Mouse (Mus musculus): ENCODE results near the gene Ppm1d. TPM values are rescaled to one million over a fixed set of nuclear protein-coding genes. Genes with fewer than 3 reads are reported as not detected.
A peak's percentile ranks its signal among the peaks of the same experiment; 100 is the strongest.

Gene Ppm1d
- total RNA-seq, 1 experiment from 2014 or later = 16.5 TPM

DNA sequence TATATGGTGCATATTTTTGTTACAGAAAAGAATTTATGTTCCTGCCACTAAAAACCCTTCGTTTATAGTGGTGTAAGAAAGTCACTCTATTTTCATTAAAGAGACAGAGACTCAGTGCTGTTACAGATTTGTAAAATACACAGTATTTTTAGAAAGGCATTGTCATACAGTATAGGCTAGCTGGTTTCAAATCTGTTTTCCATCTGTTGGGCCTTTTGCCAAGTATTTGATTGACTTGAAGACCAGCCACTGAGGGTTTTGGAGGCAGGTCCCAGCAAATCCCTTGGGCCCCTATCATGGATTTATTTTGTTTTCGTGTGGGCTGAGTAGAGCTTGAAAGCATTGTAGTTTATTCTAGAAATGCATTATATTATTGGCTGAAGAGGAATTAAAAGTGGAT is 1.8 kb downstream of the Ppm1d start:
- ATAC-seq (replicated peaks in 1 of 2; ENCODE audit: insufficient read depth in 1 of 2, low FRiP score in 2 of 2, low TSS enrichment in 1 of 2, low read depth in 1 of 2, poor library complexity in 2 of 2, severe bottlenecking in 2 of 2) = no peak

DNA sequence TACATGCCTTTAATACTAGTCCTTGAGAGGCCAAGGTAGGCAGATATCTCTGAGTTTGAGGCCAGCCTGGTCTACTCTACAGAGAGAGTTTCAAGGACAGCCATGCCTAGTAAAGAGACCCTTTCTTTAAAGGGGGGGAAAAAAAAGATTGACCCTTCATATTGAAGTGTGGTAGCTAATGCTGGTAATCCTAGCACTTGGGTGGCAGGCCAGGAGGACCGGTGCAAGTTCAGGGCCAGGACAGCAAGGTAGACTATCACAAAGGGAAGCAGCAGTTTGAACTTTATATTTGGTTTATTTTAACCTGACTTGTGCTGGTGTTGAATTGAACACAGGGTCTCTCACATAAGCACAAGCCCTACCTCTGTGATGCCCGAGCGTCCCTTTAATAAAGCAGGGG is 2.3 kb downstream of the Ppm1d start:
- ATAC-seq (replicated peaks in 1 of 2; ENCODE audit: insufficient read depth in 1 of 2, low FRiP score in 2 of 2, low TSS enrichment in 1 of 2, low read depth in 1 of 2, poor library complexity in 2 of 2, severe bottlenecking in 2 of 2) = no peak

DNA sequence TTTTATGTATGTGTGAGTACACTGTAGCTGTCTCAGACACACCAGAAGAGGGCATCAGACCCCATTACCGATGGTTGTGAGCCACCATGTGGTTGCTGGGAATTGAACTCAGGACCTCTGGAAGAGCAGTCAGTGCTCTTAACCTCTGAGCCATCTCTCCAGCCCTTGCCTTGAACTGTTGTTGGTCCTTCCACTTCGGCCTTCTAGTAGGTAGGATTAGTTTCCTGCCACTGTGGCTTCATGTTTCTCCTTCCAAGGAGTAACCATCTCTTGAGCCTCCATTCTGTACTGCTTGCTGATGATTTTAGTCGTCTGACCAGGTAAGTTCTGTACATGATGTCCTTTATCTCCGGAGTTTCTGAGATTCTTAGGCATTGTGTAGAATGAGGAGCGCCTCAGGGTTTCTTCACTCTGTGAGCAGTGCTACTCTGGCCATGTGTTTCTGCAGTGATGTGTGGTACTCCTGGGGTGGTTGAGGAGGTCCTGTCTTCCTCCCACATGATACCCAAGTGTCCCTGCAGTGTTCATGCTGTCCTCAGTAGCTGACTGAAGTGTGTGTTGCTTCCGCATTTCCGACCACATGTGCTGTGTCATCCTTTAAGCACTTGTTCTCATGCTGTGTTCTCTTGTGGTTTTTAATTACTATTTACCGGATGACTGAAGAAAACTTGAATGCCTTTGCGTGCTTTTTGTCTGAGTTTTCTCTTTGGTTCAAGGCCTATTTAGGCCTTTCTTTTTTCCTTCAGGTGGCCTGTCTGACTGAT is 12.7 kb downstream of the Ppm1d start:
- ATAC-seq (replicated peaks in 1 of 2; ENCODE audit: insufficient read depth in 1 of 2, low FRiP score in 2 of 2, low TSS enrichment in 1 of 2, low read depth in 1 of 2, poor library complexity in 2 of 2, severe bottlenecking in 2 of 2) = peak; percentile 97

DNA sequence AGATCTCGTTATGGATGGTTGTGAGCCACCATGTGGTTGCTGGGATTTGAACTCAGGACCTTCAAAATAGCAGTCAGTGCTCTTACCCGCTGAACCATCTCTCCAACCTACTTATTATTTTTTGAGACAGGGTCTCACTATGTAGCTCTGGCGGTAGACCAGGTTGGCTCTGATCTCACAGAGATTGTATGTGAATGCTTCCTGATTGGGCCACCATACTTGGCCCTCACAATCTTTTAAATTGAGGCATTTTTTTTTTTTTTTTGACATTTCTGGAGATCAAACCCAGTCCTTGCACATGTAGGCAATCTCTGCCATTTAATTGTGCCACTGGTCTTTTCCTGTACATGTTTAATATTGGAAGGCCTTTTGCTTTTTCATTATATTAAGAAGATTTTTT is 17.7 kb downstream of the Ppm1d start:
- no peak for ATAC-seq (replicated peaks in 1 of 2; ENCODE audit: insufficient read depth in 1 of 2, low FRiP score in 2 of 2, low TSS enrichment in 1 of 2, low read depth in 1 of 2, poor library complexity in 2 of 2, severe bottlenecking in 2 of 2)

DNA sequence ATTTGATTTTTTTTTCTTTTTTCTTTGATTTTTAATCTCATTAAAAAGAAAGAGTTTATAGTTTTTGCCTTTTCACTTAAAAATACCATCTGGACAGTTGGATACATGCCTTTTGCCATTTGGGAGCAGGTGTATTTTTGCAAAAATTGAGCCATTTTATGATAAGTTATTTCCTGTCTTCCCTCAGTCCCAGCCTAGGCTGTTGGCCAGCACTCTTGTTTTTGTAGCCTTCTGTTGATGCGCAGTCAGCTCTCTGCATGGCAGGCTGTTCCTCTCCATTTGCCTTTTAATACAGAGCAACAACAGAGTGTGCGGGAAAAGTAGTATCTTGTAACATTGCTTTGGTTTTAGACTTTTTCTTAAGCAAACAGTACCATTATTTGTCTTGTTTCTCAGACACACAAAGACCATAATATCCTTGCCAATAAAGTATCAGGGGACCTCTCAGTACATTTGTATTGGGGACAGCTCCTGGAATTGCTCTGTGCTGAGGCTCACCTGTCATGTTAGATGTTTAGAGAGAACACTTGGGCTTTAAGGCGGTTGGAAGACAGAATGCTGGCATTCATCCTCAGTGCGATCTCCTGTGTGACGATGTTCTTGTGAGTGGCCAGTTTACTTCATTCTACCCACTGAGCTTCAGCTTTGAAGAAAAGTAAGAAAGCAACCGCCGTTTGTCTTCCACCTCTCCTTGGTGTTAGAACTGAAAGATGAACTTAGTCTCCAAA is 18.3 kb downstream of the Ppm1d start:
- no peak for ATAC-seq (replicated peaks in 1 of 2; ENCODE audit: insufficient read depth in 1 of 2, low FRiP score in 2 of 2, low TSS enrichment in 1 of 2, low read depth in 1 of 2, poor library complexity in 2 of 2, severe bottlenecking in 2 of 2)

DNA sequence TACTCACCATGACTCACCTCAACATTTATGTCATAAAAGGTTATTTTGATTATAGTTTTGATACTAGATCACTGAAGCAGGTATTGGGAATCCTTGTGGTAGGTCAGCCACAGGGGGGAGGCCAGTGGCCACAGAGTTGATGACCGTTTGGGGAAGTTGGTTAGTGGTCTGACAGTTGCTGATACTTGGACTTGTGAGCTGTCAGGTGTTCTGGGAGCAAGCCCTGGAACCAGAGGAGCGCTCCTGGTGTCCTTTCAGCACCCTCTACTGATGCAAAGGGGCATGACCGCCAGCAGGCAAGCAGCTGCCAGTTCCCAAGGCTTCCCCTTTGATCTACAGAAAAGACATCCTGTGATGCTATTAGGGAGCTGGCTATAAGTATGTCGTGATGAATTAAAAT is 23.7 kb downstream of the Ppm1d start:
- ATAC-seq (replicated peaks in 1 of 2; ENCODE audit: insufficient read depth in 1 of 2, low FRiP score in 2 of 2, low TSS enrichment in 1 of 2, low read depth in 1 of 2, poor library complexity in 2 of 2, severe bottlenecking in 2 of 2) = peak; percentile 46 to 48; a peak in 3 of 4 replicates

DNA sequence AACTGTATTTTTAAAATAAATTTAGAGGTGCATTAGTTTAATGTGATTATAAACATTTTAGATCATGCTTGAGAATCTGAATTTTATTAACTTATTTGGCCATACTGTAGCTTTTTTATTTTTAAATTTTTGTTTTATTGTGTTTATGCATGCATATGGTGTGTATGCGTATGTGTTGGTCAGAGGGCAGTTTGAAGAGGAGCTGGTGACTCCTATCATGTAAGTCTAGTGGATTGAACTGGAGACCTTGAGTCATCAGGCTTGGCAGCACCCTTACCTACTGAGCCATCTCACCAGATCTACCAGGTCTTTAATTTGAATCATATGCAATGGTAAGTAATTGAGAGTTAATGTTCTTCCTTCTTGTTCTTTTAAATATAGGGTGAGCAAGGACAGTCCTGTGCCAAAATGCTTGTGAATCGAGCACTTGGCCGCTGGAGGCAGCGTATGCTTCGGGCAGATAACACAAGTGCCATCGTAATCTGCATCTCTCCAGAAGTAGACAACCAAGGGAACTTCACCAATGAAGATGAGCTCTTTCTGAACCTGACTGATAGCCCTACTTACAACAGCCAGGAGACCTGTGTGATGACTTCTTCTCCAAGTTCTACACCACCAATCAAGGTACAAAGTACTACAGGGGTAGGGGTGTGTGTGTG is 28.3 kb downstream of the Ppm1d start:
- no peak; a peak in 1 of 4 replicates for ATAC-seq (replicated peaks in 1 of 2; ENCODE audit: insufficient read depth in 1 of 2, low FRiP score in 2 of 2, low TSS enrichment in 1 of 2, low read depth in 1 of 2, poor library complexity in 2 of 2, severe bottlenecking in 2 of 2)

DNA sequence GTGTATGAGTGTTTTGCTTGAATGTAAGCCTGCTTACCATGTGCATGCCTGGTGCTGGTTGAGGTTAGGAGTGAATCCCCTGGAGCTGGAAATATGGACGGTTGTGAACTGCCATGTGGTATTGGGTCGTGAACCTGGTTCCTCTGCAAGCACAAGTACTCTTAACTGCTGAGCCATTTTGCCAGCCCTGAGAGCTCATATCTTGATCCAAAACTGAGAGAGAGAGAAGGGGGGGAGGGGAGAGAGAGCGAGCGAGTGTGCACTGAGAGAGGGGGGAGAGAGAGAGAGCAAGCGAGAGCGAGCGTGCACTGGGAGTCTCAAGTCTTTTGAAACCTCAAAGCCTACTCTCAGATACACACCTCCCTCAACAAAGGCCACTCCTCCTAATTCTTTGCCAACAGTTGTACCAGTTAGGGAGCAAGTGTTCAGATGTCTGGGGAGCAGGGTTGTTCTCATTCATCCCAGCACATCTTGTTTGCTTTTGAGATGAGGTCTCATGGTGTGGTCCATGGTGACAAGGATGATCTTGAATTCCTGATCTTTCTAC is 29.1 kb downstream of the Ppm1d start:
- no peak for ATAC-seq (replicated peaks in 1 of 2; ENCODE audit: insufficient read depth in 1 of 2, low FRiP score in 2 of 2, low TSS enrichment in 1 of 2, low read depth in 1 of 2, poor library complexity in 2 of 2, severe bottlenecking in 2 of 2)

DNA sequence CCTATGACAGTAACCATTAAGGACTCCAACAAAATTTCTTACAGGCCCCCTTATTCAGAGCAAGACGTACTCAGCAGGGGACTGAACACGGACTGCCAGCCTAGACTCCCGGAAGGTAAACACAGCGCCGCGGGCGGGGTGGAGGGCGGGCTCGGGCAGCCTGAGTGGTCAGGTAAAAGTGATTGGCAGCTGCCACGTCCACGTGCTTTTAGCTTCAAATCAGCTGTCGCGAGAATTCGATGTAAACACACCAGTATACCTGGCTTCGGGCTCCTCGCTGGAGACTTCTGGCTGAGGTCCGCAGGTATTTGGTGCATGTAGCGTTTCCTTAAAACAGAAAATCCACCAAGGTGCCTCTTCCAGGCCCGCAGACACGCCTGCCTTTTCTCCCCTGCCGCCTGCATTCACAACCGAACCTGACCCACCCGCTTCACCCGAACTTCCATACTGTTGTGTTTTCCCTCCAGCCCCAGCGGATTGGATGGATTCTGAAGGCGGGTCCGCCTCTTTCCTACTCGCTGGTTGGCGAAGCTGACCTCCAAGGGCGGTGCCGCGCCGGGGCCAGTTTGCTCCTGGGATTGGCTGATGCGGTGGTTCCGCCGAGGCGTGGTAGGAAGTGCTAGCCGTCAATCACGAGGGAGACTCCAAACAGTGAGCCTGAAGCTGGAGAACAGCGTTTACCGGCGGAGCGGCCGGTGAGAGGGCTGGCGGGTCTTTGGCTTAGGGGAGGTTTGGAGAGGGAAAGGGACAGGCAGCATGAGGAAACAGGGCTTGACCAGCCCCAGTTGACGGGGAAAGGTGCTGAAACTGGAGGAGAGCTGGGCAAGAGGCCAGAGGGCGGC is 41.7 kb downstream of the Ppm1d start, which contains the start of gene Bcas3:
Bcas3 (plus strand) TSS at position 629 of the 842 bp plus-strand sequence.
- peak; percentile 99 for ATAC-seq (replicated peaks in 1 of 2; ENCODE audit: insufficient read depth in 1 of 2, low FRiP score in 2 of 2, low TSS enrichment in 1 of 2, low read depth in 1 of 2, poor library complexity in 2 of 2, severe bottlenecking in 2 of 2)

DNA sequence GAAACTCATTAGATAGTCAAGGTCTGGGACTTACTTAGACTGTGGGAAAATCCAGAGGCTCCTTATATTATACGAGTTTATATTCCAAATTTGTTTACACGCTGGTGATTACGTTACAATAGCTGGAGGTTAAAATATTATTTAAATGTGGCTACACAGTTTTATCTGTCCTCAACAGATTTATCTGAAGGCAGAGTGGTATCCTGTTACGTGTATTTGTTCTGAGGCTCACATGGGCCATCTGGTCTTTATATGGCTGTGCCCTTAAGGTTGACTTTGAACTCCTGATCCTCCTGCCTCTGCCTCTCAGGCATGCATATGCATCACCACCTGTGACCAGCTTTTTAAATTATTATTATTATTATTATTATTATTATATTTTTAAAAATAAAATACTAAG is 42.8 kb downstream of the Ppm1d start:
- ATAC-seq (replicated peaks in 1 of 2; ENCODE audit: insufficient read depth in 1 of 2, low FRiP score in 2 of 2, low TSS enrichment in 1 of 2, low read depth in 1 of 2, poor library complexity in 2 of 2, severe bottlenecking in 2 of 2) = no peak

DNA sequence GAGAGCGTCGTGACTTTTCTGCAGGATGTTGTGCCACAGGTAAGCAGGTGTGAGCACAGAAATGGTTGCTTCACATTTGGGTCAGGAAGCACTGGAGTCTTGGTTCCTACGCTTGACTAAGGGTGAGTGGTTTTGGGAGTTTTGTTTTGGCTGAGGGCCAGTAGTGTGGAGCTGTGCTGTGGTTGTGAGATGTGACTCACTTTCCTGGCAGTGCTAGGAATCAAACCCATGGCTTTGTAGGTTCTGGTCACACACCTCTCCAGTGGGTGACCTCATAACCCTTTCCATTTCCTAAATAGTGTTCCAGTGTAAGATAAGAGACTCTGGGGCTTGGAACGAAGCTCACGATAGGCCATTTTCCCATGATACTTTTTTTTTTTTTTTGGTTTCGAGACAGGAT is 48.6 kb downstream of the Ppm1d start:
- ATAC-seq (replicated peaks in 1 of 2; ENCODE audit: insufficient read depth in 1 of 2, low FRiP score in 2 of 2, low TSS enrichment in 1 of 2, low read depth in 1 of 2, poor library complexity in 2 of 2, severe bottlenecking in 2 of 2) = no peak

DNA sequence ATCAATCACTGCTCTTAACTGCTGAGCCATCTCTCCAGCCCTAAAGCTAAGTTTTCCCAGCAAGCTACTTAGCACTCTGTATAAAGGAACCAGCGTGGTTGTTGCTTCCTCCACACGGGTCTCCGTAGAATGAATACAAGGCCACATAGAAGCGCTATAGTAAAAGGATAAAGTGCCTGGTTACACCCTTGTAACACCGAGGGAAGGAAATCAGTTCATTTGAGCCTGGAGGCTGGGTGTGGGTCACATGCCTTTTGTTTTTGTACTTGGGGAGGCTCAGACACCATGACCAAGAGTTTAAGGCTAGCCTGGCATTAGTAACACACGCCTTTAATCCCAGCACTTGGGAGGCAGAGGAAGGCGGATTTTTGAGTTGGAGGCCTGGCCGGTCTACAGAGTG is 50.6 kb downstream of the Ppm1d start:
- ATAC-seq (replicated peaks in 1 of 2; ENCODE audit: insufficient read depth in 1 of 2, low FRiP score in 2 of 2, low TSS enrichment in 1 of 2, low read depth in 1 of 2, poor library complexity in 2 of 2, severe bottlenecking in 2 of 2) = no peak

DNA sequence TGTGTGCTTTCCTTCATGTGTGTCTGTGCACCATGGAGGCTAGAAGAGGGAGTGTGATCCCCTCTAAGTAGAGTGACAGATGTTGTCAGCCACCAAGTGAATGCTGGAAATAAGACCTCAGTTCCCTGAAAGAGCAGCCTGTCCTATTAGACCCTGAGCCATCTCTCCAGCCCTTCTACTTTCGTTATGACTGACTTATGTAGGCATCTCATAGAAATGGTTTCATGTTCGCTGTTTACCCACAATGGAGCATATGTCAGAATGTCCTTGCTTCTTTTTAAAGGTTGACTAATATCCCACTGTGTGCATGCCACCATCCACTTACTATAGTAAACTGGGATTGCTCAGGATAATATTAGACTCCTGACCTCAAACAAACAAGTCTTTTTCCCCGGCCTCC is 55.1 kb downstream of the Ppm1d start:
- no peak for ATAC-seq (replicated peaks in 1 of 2; ENCODE audit: insufficient read depth in 1 of 2, low FRiP score in 2 of 2, low TSS enrichment in 1 of 2, low read depth in 1 of 2, poor library complexity in 2 of 2, severe bottlenecking in 2 of 2)

DNA sequence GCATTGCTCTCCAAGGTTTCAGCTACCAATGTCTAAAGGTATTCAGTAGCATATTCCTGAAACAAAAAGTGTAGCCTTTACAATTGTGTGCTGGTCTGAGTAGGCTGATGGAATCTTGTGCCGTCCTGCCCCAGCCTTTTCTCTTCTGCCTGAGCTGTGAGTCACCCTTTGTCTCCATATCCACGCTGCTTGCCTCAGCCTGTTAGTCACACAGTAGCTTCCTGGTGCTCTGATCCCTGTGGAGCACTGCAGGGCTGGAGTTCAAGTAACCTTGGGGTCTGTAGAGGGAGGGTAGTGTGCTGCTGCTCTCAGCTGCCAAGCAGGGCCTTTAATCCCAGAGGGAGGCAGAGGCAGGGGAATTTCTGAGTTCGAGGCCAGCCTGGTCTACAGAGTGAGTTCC is 56.8 kb downstream of the Ppm1d start:
- no peak for ATAC-seq (replicated peaks in 1 of 2; ENCODE audit: insufficient read depth in 1 of 2, low FRiP score in 2 of 2, low TSS enrichment in 1 of 2, low read depth in 1 of 2, poor library complexity in 2 of 2, severe bottlenecking in 2 of 2)

DNA sequence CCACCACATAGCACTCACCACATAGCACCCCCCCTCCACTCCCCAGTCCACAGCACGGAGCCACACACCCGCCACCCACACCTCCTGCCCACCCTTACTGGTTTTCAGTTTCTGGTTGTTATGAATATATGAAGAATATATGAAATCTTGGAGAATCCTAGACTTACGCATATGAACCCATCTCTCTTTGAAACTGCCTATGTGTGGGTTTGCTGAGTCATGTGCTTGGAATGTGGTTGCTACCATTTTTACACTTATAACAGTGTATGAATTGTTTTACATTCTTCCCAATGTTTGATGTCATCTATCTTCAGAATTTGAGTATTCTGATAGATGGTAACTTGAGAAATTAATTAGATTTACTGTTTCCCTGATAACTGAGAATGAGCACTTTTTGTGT is 68.0 kb downstream of the Ppm1d start:
- no peak for ATAC-seq (replicated peaks in 1 of 2; ENCODE audit: insufficient read depth in 1 of 2, low FRiP score in 2 of 2, low TSS enrichment in 1 of 2, low read depth in 1 of 2, poor library complexity in 2 of 2, severe bottlenecking in 2 of 2)

DNA sequence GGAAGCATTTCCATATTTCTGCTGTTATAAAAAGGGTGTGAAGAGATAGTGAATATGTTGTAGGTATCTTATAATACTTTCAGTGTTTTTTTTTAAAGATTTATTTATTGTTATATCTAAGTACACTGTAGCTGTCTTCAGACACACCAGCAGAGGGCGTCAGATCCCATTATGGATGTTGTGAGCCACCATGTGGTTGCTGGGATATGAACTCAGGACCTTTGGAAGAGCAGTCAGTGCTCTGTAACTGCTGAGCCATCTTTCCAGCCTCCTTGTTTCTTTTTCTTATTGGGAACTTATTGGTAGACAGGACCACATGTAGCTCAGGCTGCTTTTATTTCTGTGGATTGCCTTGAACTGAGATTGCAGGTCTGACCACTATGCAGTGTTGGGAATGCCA is 69.0 kb downstream of the Ppm1d start:
- no peak for ATAC-seq (replicated peaks in 1 of 2; ENCODE audit: insufficient read depth in 1 of 2, low FRiP score in 2 of 2, low TSS enrichment in 1 of 2, low read depth in 1 of 2, poor library complexity in 2 of 2, severe bottlenecking in 2 of 2)

DNA sequence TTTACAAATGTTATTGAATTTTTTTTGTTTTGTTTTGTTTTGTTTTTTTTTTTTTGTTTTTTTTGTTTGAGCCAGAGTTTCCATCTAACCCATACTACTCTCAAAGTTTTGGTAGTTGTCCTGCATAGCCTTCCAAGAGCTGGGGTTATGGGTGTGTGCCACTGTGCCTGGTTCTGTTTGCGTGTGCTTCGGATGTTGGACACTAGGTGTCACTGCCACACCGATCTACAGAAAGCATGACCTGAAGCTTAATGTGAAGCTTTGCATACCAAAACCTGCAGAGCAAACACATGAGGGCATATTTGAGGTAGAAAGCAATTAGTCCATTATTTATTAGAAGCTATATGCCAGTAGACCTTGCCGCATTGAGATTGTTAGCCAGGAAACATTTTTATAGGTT is 71.0 kb downstream of the Ppm1d start:
- ATAC-seq (replicated peaks in 1 of 2; ENCODE audit: insufficient read depth in 1 of 2, low FRiP score in 2 of 2, low TSS enrichment in 1 of 2, low read depth in 1 of 2, poor library complexity in 2 of 2, severe bottlenecking in 2 of 2) = peak; percentile 87 to 88

Measured in hematopoietic stem cell, adult 5-6 weeks (primary cell).